Mouse (Mus musculus) megakaryocyte, embryonic 14.5 days (primary cell): ENCODE measurements around the gene Coq6.

Experiments
- FLI1 ChIP-seq: IDR thresholded peaks from 2 replicates; pipeline ENCODE4 v1.6.1; 2012; ENCODE audit warnings: low read length, inconsistent platforms, mixed read lengths
- GATA1 ChIP-seq: IDR thresholded peaks from 3 replicates; pipeline ENCODE4 v1.6.1; 2012; ENCODE audit warnings: mixed read lengths, low read length, inconsistent platforms, borderline replicate concordance

DNA sequence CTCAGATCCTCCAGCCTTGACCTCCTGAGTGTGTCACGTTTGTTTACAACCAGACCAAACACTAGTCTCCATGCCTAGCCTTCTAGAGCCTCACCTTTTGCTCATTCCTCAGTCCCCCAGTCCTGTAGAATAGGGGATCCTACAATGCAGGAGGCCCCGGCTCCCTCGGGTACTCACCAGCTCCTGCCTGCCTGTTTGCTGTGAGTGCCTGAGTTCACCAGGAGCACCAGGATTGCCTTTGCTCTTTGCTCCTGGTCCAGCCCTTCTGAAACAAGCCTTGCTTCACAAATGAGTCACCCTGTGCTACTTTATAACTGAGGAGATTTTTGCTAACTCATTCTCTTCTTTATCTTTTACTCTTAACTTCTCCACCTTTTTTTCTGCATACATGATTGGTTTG is 39.2 kb downstream of the Coq6 start:
- no peak for TF ChIP-seq GATA1
- TF ChIP-seq FLI1 = no peak
